Mouse (Mus musculus): Measurements from ENCODE around the gene Cd72.

Cd72 gene

DNA sequence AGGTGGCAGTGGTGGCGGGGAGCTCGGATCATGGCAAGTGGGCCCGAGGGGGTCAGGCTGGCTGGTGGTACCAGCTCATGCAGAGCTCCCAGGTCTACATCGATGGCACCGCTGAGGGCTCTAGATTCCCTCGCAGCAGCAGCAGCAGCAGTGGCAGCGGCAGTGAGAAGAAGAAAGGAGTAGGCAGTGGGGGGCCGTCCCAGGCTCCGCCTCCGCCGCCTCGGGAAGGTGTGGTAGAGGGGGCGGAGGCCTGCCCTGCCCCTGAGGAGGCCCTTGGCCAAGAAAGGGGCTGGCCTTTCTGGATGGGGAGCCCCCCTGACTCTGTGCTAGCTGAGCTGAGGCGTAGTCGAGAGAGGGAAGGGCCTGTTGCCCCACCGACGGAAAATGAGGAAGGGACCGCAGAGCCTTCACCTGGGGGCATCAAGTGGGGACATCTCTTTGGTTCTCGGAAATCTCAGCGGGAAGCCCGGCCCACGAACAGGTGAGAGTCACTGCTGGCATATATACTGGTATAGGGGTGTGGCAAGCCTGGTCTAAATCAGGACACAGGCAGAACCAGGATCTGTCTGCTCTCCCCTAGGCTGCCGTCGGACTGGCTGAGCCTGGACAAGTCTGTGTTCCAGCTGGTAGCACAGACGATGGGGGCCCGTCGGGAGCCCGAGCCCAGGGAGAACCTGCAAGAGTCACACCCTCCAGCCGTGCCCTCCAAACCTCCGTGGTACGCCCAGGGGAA lies 28.6 kb downstream of the Cd72 start:
- peak; percentile 17 for DNase-seq

DNA sequence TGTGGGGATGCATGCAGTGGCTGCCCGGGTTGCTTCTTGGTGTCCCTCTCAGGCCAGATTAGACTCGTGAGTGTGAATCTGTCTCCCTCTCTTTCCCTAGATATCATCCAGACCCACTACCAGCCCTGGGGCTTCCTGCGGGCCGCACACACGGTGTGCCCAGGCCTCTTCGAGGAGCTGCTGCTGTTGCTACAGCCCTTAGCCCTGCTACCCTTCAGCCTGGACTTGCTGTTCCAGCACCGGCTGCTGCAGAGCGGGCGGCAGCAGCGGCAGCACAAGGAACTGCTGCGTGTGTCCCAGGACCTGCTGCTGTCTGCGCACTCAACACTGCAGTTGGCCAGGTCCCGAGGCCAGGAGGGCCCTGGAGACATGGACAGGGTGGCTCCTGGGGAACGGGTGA lies 29.2 kb downstream of the Cd72 start:
- DNase-seq, result no peak

DNA sequence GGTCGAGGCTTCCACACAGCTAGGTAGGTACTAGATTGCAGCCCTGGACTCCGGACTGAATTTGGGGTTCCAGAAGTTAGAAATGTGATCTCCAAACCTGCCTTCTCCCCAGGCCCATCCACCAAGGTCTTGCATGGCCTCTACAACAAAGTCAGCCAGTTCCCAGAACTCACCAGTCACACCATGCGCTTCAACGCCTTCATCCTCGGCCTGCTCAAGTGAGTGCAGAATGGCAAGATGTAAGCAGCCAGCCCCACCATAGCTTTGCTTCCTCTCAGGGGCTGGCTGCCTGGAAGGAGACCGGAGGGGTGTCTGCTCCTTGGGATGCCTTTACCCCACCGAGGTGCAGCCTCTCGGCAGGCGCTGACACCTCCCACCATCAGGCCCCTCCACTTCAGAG lies 30.4 kb downstream of the Cd72 start:
- no peak for DNase-seq

DNA sequence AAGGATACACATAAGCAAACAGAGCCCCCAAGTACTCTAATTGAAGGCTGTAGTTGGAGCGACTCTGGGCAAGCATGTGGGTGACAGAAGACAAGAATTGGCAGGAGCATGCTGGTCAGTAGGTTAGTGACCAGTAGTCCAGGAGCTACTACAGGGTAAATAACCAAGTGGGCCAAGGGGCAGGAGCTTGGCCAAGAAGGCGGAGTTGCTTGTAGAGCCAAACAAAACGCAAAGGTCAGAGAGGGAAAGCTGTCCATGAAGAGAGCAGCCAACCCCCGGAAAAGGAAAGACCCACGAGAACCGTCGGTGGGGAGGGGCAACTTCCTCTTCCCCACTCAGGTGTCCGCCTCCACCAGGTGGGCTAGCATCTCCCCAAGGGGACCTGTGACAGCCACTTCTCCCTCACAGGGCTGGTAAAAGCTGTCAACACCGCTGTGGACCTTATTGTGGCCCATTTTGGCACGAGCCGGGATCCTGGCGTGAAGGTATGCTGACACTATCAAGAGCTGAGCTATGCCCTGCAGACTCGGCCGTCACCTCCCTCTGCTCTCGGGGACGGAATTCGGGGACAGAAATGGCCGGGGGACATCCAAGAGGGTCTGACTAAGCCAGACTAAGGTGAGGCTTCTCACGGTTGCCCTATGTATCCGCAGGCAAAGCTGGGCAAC lies 31.0 kb downstream of the Cd72 start:
- no peak for DNase-seq

DNA sequence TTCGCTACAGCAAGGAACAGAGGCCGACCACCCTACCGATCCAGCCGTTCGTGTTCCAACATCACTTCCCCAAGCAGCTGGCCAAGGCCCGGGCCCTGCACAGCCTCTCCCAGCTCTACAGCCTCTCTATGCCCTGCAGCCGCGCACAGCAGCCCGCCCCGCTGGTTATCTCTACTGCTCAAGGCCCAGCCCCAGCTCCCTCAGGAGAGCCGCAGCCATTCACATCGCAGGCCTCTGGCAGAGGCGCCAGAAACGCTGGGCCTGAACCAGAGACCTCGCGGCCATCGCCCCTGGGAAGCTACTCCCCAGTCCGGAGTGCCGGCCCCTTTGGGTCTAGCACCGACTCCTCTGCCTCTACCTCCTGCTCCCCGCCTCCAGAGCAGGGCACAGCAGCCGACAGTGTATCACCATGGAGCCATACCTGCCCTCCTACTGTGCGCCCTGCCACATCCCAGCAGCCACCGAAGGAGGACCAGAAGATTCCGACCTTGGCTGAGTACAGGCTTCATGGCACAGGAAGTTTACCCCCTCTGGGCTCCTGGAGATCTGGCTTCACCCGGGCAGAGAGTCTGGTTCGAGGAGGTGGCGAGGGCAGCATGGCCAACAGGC lies 32.7 kb downstream of the Cd72 start:
- no peak for DNase-seq

DNA sequence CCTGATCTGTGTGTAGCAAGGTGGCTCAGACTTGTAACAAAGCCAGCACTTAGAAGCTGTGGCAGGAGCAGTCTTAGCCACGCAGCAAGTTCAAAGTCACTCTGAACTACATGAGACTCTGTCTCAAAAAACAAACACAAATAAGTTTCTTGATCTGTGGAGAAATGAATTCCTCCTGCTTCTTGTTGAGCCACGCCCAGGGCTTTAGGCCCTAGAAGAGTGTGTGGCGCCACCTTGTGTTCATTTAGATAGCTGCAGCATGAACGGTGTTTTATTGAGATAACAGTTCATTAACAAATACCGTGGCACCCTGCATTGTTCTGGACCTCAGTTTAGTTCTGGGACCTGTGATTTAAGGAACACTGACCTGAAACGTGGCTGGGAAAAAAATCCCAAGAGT lies 34.1 kb downstream of the Cd72 start:
- peak; percentile 86 for DNase-seq

DNA sequence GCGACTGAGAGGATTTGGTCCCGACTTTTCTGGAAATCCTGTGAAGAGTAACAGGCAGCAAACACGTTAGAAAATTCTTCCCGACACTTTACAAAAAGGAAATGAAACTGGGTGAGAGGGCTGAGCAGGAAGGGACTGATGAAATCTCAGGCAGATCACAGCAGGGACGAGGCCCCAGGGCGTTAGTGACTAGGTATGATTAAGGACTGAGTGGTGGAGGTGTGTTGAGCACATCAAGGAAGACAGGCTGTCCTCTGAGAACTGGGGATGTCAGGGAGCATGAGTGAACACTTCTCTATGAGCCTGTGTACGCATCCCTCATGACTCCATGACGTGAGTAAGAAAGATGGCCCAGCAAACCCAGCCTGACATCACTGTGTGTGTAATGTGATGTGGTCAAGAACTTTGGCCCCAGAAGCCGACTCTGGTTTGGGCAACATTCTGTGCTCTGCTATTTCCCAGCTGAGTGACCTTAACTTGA lies 34.6 kb downstream of the Cd72 start:
- no peak for DNase-seq

DNA sequence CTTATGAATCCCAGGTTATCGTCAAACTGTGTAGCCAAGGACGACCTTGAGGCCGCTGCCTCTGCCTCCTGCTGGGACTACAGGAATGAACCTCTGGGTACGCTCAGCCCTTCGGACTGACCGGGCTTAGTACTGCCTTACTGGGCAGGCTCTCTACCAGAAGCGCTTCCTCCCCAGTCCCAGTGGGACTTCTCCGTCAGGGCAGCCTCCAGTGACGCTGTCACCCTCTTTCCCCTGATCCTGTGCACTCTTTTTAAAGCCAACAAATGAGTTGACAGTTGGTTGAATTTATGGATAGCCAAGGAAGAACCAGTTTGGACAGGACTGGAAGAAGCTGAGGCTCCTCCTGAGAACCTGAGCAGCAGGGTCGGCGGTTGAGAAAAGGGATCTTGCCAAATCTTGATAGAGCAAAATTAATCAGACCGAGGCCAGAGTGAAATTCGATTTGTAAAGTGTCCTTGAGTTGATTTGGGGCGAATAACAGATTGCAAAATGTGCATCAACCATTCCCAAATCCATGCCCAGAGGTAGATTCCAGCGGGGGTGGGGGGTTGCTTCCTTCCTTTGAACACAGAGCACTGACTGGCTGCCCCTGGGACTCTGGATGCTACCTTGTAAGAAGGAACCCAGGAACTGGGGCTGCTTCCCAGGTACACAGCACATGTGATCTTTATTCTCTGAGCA lies 35.3 kb downstream of the Cd72 start:
- no peak for DNase-seq

DNA sequence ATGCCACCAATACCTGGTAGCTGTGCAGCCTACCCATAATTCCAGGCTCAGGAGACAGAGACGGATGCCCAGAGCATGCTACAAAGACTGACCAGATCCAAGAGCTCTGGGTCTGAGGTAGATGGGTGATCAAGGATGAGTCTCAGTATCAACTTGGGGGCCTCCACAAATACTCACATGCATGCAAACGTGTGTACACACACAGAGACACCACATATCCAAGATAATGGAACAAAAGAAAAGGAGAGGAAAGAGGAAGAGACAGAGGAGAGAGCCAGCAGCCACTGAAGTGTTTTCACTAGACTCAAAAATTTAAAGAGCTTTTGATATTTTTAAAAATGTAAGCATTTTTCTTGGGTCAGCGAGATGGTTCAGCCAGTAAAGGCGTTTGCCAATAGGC lies 36.0 kb downstream of the Cd72 start:
- no peak for DNase-seq

DNA sequence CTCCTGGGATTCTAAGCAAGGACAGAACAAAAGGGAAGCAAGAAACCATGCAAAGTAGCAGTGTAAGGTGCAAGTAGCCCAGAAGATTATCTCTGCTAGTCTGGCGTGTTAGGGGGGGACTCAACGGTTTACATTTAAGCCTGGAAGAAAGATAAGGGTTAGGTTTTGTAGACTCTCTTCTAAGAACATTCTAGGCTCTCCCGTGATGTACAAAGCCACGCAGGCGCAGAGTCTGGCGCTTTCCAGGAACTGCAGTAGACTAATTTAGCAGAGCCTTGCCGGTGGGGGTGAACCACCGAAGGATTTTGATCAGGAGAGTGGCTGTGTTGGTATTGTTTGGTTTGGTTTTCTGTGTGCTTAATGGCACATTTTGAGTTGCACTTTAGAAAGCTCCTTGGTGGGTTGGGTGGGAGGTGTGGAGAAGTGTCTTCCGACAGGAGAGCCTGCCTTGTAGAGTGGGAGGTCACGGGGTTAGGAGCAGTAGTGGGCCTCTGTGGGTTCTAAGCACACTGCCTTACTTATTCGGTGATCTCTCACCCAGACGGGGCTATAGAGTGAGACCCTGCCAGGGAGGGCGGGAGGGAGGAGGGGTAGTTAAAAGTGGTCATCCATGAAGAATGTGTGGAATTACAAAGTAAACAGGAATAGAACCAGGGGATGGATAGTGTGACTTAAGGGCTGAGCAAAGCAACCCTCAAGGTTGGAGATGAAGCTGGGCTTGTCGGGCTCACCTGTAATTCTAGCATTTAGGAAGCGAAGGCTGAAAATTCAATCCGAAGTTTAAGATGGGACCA lies 37.0 kb downstream of the Cd72 start:
- DNase-seq, result no peak

DNA sequence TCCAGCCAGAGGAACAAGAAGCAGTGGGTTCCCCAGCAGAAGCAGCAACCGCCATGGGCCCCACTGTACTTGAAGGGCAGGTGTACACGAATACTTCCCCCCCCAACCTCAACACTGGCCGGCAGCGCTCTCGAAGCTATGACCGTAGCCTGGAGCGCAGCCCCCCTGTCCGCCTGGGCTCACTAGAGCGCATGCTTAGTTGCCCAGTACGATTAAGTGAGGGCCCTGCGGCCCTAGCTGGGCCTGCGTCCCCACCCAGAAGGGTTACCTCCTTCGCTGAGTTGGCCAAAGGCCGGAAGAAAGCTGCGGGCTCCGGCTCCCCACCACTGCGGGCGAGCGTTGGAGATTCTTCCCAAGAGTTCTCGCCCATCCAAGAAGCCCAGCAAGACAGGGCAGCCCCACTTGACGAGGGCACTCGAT lies 38.3 kb downstream of the Cd72 start:
- no peak for DNase-seq

DNA sequence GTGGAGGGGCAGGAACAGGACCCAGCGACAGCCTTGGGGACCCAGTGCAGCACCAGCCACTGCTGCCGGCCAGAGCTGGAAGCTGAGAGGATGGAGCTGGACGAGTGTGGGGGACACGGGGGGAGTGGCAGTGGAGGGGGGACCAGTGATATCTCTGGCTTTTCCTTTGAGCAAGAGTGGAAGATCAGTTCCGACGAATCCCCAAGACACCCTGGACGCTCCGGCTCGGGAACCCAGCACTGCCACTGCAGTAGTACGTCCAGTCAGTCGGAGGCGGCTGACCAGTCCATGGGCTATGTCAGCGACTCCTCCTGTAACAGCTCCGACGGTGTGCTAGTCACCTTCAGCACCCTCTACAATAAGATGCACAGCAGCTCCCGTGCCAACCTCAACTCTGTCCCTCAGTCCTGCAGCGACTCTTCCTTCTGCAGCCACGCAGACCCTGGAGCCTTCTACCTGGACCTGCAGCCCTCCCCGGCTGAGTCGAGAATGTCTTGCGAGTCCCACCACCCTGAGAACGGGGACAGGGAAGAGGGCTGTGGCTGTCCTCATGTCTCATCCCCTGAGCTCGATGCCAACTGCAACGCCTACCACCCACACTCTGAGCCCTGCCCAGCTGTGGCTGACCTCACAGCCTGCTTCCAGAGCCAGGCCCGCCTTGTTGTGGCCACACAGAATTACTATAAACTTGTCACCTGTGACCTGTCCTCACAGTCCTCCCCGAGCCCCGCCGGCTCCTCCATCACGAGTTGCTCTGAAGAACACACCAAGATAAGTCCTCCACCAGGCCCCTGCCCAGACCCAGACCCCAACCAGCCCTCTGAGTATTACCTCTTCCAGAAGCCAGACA lies 39.0 kb downstream of the Cd72 start:
- DNase-seq, result no peak

DNA sequence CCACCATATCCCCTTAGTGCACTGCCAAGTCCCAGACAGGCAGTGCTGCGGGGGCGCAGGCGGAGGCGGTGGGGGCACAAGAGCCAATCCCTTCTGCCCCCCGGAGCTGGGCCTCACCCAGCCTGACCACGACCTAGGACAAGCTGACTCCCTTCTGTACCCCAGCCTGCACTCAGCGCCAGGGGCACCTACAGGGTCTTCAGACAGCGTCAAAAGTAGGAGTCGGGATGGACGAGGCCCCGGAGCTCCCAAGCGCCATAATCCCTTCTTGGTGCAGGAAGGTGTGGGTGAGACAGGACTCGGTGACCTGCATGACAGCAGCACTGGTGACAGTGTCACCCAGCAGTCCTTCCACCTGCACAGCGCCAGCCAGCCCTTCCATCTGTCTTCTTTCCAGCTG lies 39.7 kb downstream of the Cd72 start:
- DNase-seq, result no peak

DNA sequence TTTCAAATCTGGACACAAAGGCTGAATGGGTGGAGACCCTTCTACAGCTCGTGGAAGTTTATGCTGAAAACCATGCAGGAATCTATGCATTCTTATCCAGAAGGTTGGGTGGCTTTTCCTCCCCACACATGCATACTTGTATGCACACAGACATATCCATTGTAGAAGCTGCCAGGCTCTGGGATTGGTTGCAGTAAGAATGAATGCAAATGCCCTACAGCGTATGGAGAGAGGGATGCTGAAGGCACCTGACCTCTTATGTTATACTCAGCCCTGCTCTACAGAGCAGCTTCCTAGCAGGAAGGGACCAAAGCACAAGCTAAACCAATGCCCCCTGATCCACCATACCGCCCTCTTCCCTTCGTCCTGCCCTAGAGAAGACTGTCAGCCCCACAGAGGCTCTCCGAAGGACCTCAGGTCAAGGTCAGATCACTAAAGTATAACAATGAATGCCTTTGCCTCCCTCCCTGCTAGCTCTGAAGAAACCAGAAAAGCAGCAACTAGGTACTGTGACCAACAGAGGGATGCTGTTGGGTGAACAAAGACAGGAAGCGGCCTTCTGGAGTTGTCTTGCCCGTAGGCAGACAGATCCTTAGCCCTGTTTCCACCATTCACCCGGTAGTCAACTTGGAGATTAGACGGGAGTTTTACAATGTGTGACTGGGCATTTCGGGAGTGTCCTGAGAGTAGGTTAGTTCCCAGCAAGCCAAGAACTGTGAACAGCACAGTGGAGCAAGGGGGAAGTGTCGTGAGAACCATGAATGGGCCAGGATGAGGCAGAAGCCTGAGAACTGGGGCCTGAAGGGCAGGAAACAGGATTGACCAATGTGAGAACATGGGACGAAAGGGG lies 47.1 kb downstream of the Cd72 start:
- DNase-seq, result peak; percentile 55

DNA sequence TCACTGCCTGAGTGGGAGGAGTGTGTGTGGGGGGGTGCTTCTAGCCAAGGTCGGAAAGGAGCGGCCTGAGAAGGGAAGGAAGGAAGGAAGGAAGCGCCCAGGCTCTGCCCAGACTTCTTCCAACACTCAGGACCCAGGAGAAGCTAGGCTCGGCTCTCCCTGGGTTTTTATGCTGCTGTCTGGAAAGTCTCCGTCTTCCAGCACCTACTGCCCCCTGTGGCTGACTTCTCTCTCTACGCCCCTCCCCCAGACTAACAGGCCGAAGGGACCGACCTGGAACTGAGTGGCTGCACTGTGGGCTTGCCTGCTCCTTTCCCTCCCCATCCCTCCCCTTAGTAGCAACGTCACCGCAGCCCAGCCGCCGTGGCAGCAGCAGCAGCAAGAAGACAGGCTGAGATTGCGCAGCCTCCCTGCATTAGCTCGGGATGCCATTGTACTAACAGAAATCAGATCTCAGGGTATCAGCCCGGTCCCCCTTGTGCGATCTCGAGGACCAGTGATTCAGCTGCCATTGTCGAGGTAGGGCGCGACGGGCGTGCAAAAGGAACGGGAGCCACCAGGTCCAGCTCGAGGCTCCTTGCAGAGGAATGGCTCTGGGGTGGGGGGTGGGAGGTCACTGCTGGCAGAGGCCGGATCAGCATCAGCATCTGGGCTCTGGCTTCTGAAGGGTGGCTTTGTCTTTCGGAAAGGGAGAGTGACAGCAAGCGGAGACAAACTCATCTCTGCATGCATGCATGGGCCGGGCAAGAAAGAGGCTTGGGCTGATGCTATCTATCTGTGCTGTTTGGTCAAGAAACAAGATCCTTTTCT lies 48.1 kb downstream of the Cd72 start:
- DNase-seq, result peak; percentile 93

DNA sequence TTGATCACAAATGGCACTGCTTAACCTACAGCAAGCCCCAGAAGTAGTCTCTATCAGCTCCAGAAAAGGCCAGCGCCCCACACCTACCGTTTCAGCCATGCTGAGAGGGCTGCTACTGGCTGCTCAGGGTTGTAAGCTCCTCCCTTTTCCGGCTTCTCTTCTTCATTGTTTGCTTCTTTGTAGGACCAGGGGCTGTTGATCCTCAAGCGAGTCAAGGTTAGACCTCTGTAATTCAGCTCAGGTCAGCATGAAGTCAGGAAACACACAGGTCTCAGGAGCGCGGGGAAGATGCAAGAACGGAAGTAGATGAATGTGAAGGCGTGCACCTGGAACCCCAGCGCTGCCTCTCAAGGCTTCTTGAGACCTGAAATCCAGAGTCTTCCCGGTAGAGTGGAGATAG lies 49.7 kb downstream of the Cd72 start:
- DNase-seq, result no peak

DNA sequence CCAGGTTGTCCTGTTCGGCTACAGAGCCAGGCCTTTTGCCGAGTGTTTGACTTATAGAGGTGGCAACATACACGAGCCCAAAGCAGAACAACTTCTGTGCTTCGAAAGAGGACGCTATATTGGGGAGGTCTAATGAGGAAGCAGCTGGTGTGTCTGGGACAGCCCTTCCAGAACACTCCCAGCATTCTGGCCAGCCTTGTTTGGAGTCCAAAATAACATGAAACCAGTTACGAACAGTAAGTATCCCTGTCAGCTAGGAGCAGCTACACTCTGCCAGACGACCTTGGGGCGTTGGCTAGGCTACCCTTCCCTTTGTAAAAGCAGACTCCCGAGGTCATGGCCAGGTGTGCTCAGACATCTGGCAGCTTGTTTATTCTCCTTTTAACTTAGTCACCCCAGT lies 52.2 kb downstream of the Cd72 start:
- no peak for DNase-seq

DNA sequence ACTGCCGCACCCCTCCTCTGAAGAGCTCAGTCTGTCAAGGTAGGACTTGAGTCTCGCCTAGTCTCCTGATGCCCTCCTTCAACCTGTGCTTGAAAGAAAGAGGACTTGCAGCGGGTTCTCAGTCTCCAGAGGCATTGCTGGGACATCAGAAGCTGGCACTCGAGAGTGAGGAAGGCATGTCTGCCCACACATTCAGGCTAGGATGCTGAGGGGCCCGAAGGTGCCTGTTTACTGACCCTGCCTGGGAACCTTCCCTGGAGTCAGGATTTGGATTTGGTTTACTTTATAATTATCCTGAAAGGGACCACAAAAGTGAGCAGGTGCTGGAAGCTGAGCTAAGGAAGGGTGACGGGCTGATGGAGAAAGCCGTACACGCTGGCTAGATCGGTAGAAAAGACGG lies 52.9 kb downstream of the Cd72 start:
- DNase-seq, result no peak

DNA sequence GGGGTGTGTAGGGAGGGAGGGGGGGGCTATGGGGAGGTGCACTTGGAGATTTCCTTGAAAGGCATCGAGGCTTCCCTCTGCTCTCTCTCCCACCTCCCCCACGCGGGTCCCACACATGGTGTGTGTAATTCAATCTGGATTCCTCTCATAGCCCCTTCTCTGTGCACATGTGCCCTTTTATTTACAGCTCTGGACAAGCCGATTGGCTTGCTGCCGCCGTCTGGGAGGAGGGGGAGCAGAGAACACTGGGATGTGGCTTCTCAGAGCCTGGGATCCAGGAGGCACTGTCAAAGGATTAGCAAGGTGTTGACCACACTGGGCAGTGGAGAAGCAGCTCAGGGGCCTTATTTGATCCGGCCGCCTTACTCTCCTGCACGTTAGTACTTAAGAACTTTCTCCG lies 53.5 kb downstream of the Cd72 start:
- DNase-seq, result peak; percentile 63
